Mouse (Mus musculus) limb, embryonic 14.5 days (tissue): ENCODE data around the gene Siah3. TPM values are rescaled to one million over a fixed set of nuclear protein-coding genes. Genes with fewer than 3 reads are reported as not detected.

Experiments
- ATAC-seq: fragments of 200-750 bp; cut with Nextera tagmentation; 2 replicates; pipeline ENCODE4 v1.8.0; 2017; ENCODE audit warnings: low read depth, moderate number of reproducible peaks, moderate TSS enrichment; ENCODE audit not compliant: low FRiP score
- DNase-seq: peaks from one replicate; pipeline ENCODE4 v3.0.0-alpha.2; 2015; ENCODE audit warnings: low spot score
- H3K27ac ChIP-seq: fragments of 300-500 bp; sonication (generic); replicated peaks from 2 replicates; pipeline ENCODE4 v1.5.1; 2014; ENCODE audit warnings: low read depth, mild to moderate bottlenecking, low read length, moderate library complexity, mixed read lengths
- H3K27me3 ChIP-seq: fragments of 300-500 bp; sonication (generic); 2 replicates; pipeline ENCODE4 v1.6.1; 2014; ENCODE audit warnings: low read length, mixed read lengths; ENCODE audit not compliant: control insufficient read depth, insufficient read depth
- H3K36me3 ChIP-seq: fragments of 300-500 bp; sonication (generic); 2 replicates; pipeline ENCODE4 v1.6.1; 2014; ENCODE audit warnings: mild to moderate bottlenecking, low read length, moderate library complexity, mixed read lengths; ENCODE audit not compliant: control insufficient read depth, insufficient read depth
- H3K4me1 ChIP-seq: fragments of 300-500 bp; sonication (generic); 2 replicates; pipeline ENCODE4 v1.6.1; 2014; ENCODE audit warnings: antibody characterized with exemption, low read length, mixed read lengths; ENCODE audit not compliant: control insufficient read depth, insufficient read depth
- H3K4me2 ChIP-seq: fragments of 300-500 bp; sonication (generic); replicated peaks from 2 replicates; pipeline ENCODE4 v1.6.1; 2014; ENCODE audit warnings: low read depth, mild to moderate bottlenecking, low read length, moderate library complexity; ENCODE audit not compliant: severe bottlenecking
- H3K4me3 ChIP-seq: fragments of 300-500 bp; sonication (generic); replicated peaks from 2 replicates; pipeline ENCODE4 v1.5.1; 2014; ENCODE audit warnings: low read length
- H3K9ac ChIP-seq: fragments of 300-500 bp; sonication (generic); 2 replicates; pipeline ENCODE4 v1.6.1; 2014; ENCODE audit warnings: mild to moderate bottlenecking, low read depth, low read length, moderate library complexity; ENCODE audit not compliant: severe bottlenecking
- H3K9me3 ChIP-seq: fragments of 300-500 bp; sonication (generic); 2 replicates; pipeline ENCODE4 v1.6.1; 2016; ENCODE audit warnings: low read length; ENCODE audit not compliant: control insufficient read depth
- POLR2A ChIP-seq: fragments of 200-500 bp; IDR thresholded peaks from 2 replicates; pipeline ENCODE4 v1.8.0; 2012; ENCODE audit warnings: inconsistent platforms, mild to moderate bottlenecking, moderate library complexity, borderline replicate concordance; ENCODE audit not compliant: insufficient read depth, insufficient read length; ENCODE audit errors: extremely low read depth
- WGBS: fragments of 180-500 bp; shearing (Covaris S2); extraction: QIAGEN DNeasy Blood & Tissue Kit; methylation state at CpG from one replicate; pipeline ENCODE4 v1.1.7; 2014; 5-methylcytosine and 5-hydroxymethylcytosine counted together
- polyA plus RNA-seq, 2 experiments: library from polyadenylated mRNA; depleted of rRNA in 1 of 2; stranded (reverse) in 1 of 2; unstranded in 1 of 2; fragments of >200 nt; fragmentation: Nextera tagmentation in 1 of 2; extraction: Ambion mirVana in 1 of 2; gene quantifications; 2 replicates each; pipeline versions ENCODE4 v1.2.1 to v1.2.3; 2012 to 2014

Siah3 gene
- polyA plus RNA-seq, 2 experiments = 0.54 to 0.94 TPM

- no peak for TF ChIP-seq POLR2A
- Histone ChIP-seq H3K9me3 (no peaks in the 10 kb centered on the region), H3K9ac (no peak overlapping the region), H3K27ac (no peak overlapping the region), H3K4me3 (no peak overlapping the region), H3K27me3 (no peaks in the 10 kb centered on the region), H3K4me2 (no peak overlapping the region), H3K4me1 (no peaks in the 10 kb centered on the region), H3K36me3 (no peaks in the 10 kb centered on the region)
- ATAC-seq (no peak), DNase-seq (peak; percentile 12)
- 47% methylated on average over 9 of the region's 9 CpGs for WGBS
Observed at GRCm38 (mm10) chr14:75561577-75562331, 106.0 kb downstream of the Siah3 start.

GRCm38 (mm10) chr14:75565534-75566140, 109.9 kb downstream of the Siah3 start:
- 81% methylated on average over 14 of the region's 14 CpGs for WGBS
- no peak for TF ChIP-seq POLR2A

DNA sequence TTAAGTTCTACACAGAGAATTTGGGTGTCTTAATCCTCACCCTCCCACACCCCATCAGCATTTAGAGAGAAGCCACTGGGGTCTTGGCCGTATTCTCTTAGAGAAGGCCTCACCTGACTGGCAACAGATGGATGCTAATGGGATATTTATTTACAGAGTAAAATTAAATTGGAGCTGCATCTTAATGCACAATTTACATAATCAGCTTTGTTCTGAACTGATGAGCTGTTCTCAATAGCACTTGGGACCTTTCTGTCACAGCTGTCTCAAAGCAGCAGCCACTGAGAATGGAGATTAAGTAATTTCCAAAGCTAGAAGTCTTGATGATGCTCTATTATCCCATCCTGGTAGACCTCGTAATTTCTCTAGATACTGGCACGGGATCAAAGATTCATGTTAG, 110.5 kb downstream of the Siah3 start:
- ATAC-seq (no peak), DNase-seq (no peak)
- H3K36me3 ChIP-seq = no peaks in the 10 kb centered on the region
- WGBS = 78% methylated on average over 3 of the region's 3 CpGs
- H3K27me3 ChIP-seq = no peaks in the 10 kb centered on the region
- no peaks in the 10 kb centered on the region for H3K4me1 ChIP-seq
- H3K4me3 ChIP-seq = no peak overlapping the region
- H3K4me2 ChIP-seq = no peak overlapping the region
- no peak overlapping the region for H3K27ac ChIP-seq
- TF ChIP-seq POLR2A = no peak
- no peak overlapping the region for H3K9ac ChIP-seq
- H3K9me3 ChIP-seq = no peaks in the 10 kb centered on the region

More at GRCm38 (mm10) chr14:75565534-75566140, 109.9 kb downstream of the Siah3 start:
- Histone ChIP-seq H3K4me1 (no peaks in the 10 kb centered on the region), H3K9ac (no peak overlapping the region), H3K9me3 (no peaks in the 10 kb centered on the region), H3K36me3 (no peaks in the 10 kb centered on the region), H3K27ac (no peak overlapping the region), H3K27me3 (no peaks in the 10 kb centered on the region), H3K4me2 (no peak overlapping the region), H3K4me3 (no peak overlapping the region)
- DNase-seq (no peak), ATAC-seq (no peak)

DNA sequence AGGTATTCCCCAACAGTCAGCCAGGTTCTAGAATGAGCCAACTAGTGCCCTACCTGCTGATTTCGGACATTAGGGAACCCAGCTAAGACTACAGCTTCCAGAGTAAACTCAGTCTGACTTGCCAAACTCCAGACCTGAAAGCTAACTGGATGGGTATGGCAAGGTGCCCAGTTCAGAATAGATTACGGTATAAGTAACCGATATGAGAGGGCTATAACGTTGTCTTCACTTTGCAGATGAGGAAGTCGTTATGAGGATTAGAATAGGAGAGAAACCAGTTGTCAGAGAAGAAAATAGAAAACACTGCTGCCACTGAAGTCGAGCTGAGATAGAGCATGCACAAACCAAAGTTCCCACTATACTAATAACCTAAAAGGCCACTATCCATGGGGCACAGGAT, 123.2 kb downstream of the Siah3 start:
- WGBS = 67% methylated on average over 6 of the region's 6 CpGs
- Histone ChIP-seq H3K9ac (no peak overlapping the region), H3K36me3 (no peaks in the 10 kb centered on the region), H3K9me3 (no peaks in the 10 kb centered on the region), H3K4me1 (no peaks in the 10 kb centered on the region; the same call in 1 of the 2 replicates), H3K4me3 (no peak overlapping the region), H3K27ac (no peak overlapping the region), H3K4me2 (no peak overlapping the region), H3K27me3 (no peaks in the 10 kb centered on the region)
- DNase-seq (no peak), ATAC-seq (no peak)
- TF ChIP-seq POLR2A = no peak

Other genes starting within 250 kb of the Siah3 start
- not detected in 2 replicates for gene Cpb2, start 213.7 kb upstream of the Siah3 start, polyA plus RNA-seq (2012; rRNA removed)
- gene Cpb2, start 213.7 kb upstream of the Siah3 start, polyA plus RNA-seq (2014; fragmentation: Nextera tagmentation; extraction: Ambion mirVana) = not detected in 2 replicates
- 19.5 and 24.8 TPM in 2 replicates for gene Zc3h13, start 171.6 kb upstream of the Siah3 start, polyA plus RNA-seq (2012; rRNA removed)
- gene Zc3h13, start 171.6 kb upstream of the Siah3 start, polyA plus RNA-seq (2014; fragmentation: Nextera tagmentation; extraction: Ambion mirVana) = 26.5 and 32.2 TPM in 2 replicates
- gene Spert, start 137.1 kb downstream of the Siah3 start, polyA plus RNA-seq (2012; rRNA removed) = not detected in 2 replicates
- gene Spert, start 137.1 kb downstream of the Siah3 start, polyA plus RNA-seq (2014; fragmentation: Nextera tagmentation; extraction: Ambion mirVana) = not detected in 2 replicates
- gene Erich6b, start 186.3 kb downstream of the Siah3 start, polyA plus RNA-seq (2012; rRNA removed) = not detected in 2 replicates
- not detected in 2 replicates for gene Erich6b, start 186.3 kb downstream of the Siah3 start, polyA plus RNA-seq (2014; fragmentation: Nextera tagmentation; extraction: Ambion mirVana)